Mouse (Mus musculus): ENCODE data around the gene Eif4b. TPM values are rescaled to one million over a fixed set of nuclear protein-coding genes. Genes with fewer than 3 reads are reported as not detected.

The Eif4b gene
- polyA plus RNA-seq, 2 experiments = 133 to 199 TPM

- Histone ChIP-seq H3K4me2 (replicated peaks; ENCODE audit: low read depth, low read length, severe bottlenecking) (no peak overlapping the region), H3K9ac (ENCODE audit: low read depth, low read length, severe bottlenecking) (no peak overlapping the region), H3K36me3 (ENCODE audit: control insufficient read depth, insufficient read depth, low read length) (no peaks in the 10 kb centered on the region), H3K27me3 (ENCODE audit: control insufficient read depth, insufficient read depth, low read length) (peaks cover 22% of the 10 kb centered on the region), H3K4me3 (replicated peaks; ENCODE audit: low read length) (no peak overlapping the region), H3K9me3 (ENCODE audit: control insufficient read depth, low read length) (no peaks in the 10 kb centered on the region), H3K4me1 (ENCODE audit: control insufficient read depth, insufficient read depth, low read length) (peaks cover 10% of the 10 kb centered on the region), H3K27ac (replicated peaks; ENCODE audit: low read depth, low read length) (no peak overlapping the region)
- 49% methylated on average over 23 of the region's 23 CpGs for WGBS
- ATAC-seq (ENCODE audit: low FRiP score, low read depth) = no peak; the same call in none of the 2 replicates
- DNase-seq (ENCODE audit: low spot score) = peak; percentile 44
- TF ChIP-seq POLR2A (IDR thresholded peaks at IDR 0.05; ENCODE audit: borderline replicate concordance, extremely low read depth, insufficient read depth, insufficient read length) = no peak
Measured at GRCm38 (mm10) chr15:102142914-102143912, 69.6 kb downstream of the Eif4b start.

GRCm38 (mm10) chr15:102144274-102144711 is 70.7 kb downstream of the Eif4b start, which contains the start of gene Igfbp6:
Gene Igfbp6, plus strand, starts transcription at chr15:102144362.
- Histone ChIP-seq H3K4me3 (replicated peaks; ENCODE audit: low read length) (peak within 1 kb of the TSS; percentile 29), H3K9ac (ENCODE audit: low read depth, low read length, severe bottlenecking) (peak within 1 kb of the TSS; percentile 40), H3K36me3 (ENCODE audit: control insufficient read depth, insufficient read depth, low read length) (no peaks in the 10 kb centered on the region), H3K27ac (replicated peaks; ENCODE audit: low read depth, low read length) (no peak within 1 kb of the TSS), H3K4me1 (ENCODE audit: control insufficient read depth, insufficient read depth, low read length) (peaks cover 10% of the 10 kb centered on the region), H3K27me3 (ENCODE audit: control insufficient read depth, insufficient read depth, low read length) (peaks cover 22% of the 10 kb centered on the region), H3K4me2 (replicated peaks; ENCODE audit: low read depth, low read length, severe bottlenecking) (peak within 1 kb of the TSS; percentile 45), H3K9me3 (ENCODE audit: control insufficient read depth, low read length) (no peaks in the 10 kb centered on the region)
- WGBS = 4% methylated on average over 22 of the region's 22 CpGs
- DNase-seq (ENCODE audit: low spot score) (peak; percentile 18), ATAC-seq (ENCODE audit: low FRiP score, low read depth) (no peak)
- TF ChIP-seq POLR2A (IDR thresholded peaks at IDR 0.05; ENCODE audit: borderline replicate concordance, extremely low read depth, insufficient read depth, insufficient read length) = no peak

GRCm38 (mm10) chr15:102144726-102145125 is 71.2 kb downstream of the Eif4b start:
- no peak overlapping the region for H3K27ac ChIP-seq (replicated peaks; ENCODE audit: low read depth, low read length)
- H3K9me3 ChIP-seq (ENCODE audit: control insufficient read depth, low read length) = no peaks in the 10 kb centered on the region
- H3K36me3 ChIP-seq (ENCODE audit: control insufficient read depth, insufficient read depth, low read length) = no peaks in the 10 kb centered on the region
- H3K27me3 ChIP-seq (ENCODE audit: control insufficient read depth, insufficient read depth, low read length) = peaks cover 22% of the 10 kb centered on the region
- DNase-seq (ENCODE audit: low spot score) (no peak), ATAC-seq (ENCODE audit: low FRiP score, low read depth) (no peak)
- peak overlapping the region; percentile 29 for H3K4me3 ChIP-seq (replicated peaks; ENCODE audit: low read length)
- peak overlapping the region; percentile 40 for H3K9ac ChIP-seq (ENCODE audit: low read depth, low read length, severe bottlenecking)
- H3K4me2 ChIP-seq (replicated peaks; ENCODE audit: low read depth, low read length, severe bottlenecking) = peak overlapping the region; percentile 45
- TF ChIP-seq POLR2A (IDR thresholded peaks at IDR 0.05; ENCODE audit: borderline replicate concordance, extremely low read depth, insufficient read depth, insufficient read length) = no peak
- 20% methylated on average over 19 of the region's 19 CpGs for WGBS
- peaks cover 10% of the 10 kb centered on the region for H3K4me1 ChIP-seq (ENCODE audit: control insufficient read depth, insufficient read depth, low read length)

GRCm38 (mm10) chr15:102145330-102145729 is 71.8 kb downstream of the Eif4b start:
- Histone ChIP-seq H3K9me3 (ENCODE audit: control insufficient read depth, low read length) (no peaks in the 10 kb centered on the region), H3K4me2 (replicated peaks; ENCODE audit: low read depth, low read length, severe bottlenecking) (no peak overlapping the region), H3K27me3 (ENCODE audit: control insufficient read depth, insufficient read depth, low read length) (peaks cover 22% of the 10 kb centered on the region), H3K27ac (replicated peaks; ENCODE audit: low read depth, low read length) (no peak overlapping the region), H3K4me1 (ENCODE audit: control insufficient read depth, insufficient read depth, low read length) (peaks cover 11% of the 10 kb centered on the region), H3K9ac (ENCODE audit: low read depth, low read length, severe bottlenecking) (no peak overlapping the region), H3K4me3 (replicated peaks; ENCODE audit: low read length) (no peak overlapping the region), H3K36me3 (ENCODE audit: control insufficient read depth, insufficient read depth, low read length) (no peaks in the 10 kb centered on the region)
- 88% methylated on average over 10 of the region's 10 CpGs for WGBS
- ATAC-seq (ENCODE audit: low FRiP score, low read depth) = no peak
- no peak for TF ChIP-seq POLR2A (IDR thresholded peaks at IDR 0.05; ENCODE audit: borderline replicate concordance, extremely low read depth, insufficient read depth, insufficient read length)
- no peak for DNase-seq (ENCODE audit: low spot score)

GRCm38 (mm10) chr15:102146089-102146488 is 72.5 kb downstream of the Eif4b start:
- Histone ChIP-seq H3K27ac (replicated peaks; ENCODE audit: low read depth, low read length) (no peak overlapping the region), H3K36me3 (ENCODE audit: control insufficient read depth, insufficient read depth, low read length) (no peaks in the 10 kb centered on the region), H3K4me2 (replicated peaks; ENCODE audit: low read depth, low read length, severe bottlenecking) (no peak overlapping the region), H3K9me3 (ENCODE audit: control insufficient read depth, low read length) (no peaks in the 10 kb centered on the region), H3K4me3 (replicated peaks; ENCODE audit: low read length) (no peak overlapping the region), H3K4me1 (ENCODE audit: control insufficient read depth, insufficient read depth, low read length) (peaks cover 15% of the 10 kb centered on the region), H3K27me3 (ENCODE audit: control insufficient read depth, insufficient read depth, low read length) (peaks cover 22% of the 10 kb centered on the region), H3K9ac (ENCODE audit: low read depth, low read length, severe bottlenecking) (no peak overlapping the region)
- no peak for TF ChIP-seq POLR2A (IDR thresholded peaks at IDR 0.05; ENCODE audit: borderline replicate concordance, extremely low read depth, insufficient read depth, insufficient read length)
- ATAC-seq (ENCODE audit: low FRiP score, low read depth) (no peak), DNase-seq (ENCODE audit: low spot score) (no peak)
- WGBS = 83% methylated on average over 5 of the region's 5 CpGs

Other genes with a start within 250 kb of the Eif4b start
- gene Krt1, start 223.0 kb upstream of the Eif4b start, polyA plus RNA-seq (2012; rRNA removed) = 149 and 235 TPM in 2 replicates
- gene Krt1, start 223.0 kb upstream of the Eif4b start, polyA plus RNA-seq (2014; fragmentation: Nextera tagmentation; extraction: Ambion mirVana) = 167 and 206 TPM in 2 replicates
- 10.0 and 19.9 TPM in 2 replicates for gene Krt77, start 204.1 kb upstream of the Eif4b start, polyA plus RNA-seq (2012; rRNA removed)
- 16.4 and 32.8 TPM in 2 replicates for gene Krt77, start 204.1 kb upstream of the Eif4b start, polyA plus RNA-seq (2014; fragmentation: Nextera tagmentation; extraction: Ambion mirVana)
- gene Krt76, start 180.9 kb upstream of the Eif4b start, polyA plus RNA-seq (2012; rRNA removed) = not detected in 2 replicates
- gene Krt76, start 180.9 kb upstream of the Eif4b start, polyA plus RNA-seq (2014; fragmentation: Nextera tagmentation; extraction: Ambion mirVana) = 0.08 TPM in 1 of 2 replicates, not detected in the other
- gene Krt4, start 149.0 kb upstream of the Eif4b start, polyA plus RNA-seq (2012; rRNA removed) = 27.0 and 51.0 TPM in 2 replicates
- gene Krt4, start 149.0 kb upstream of the Eif4b start, polyA plus RNA-seq (2014; fragmentation: Nextera tagmentation; extraction: Ambion mirVana) = 180 and 268 TPM in 2 replicates
- gene Krt79, start 133.4 kb upstream of the Eif4b start, polyA plus RNA-seq (2012; rRNA removed) = 0.18 and 0.23 TPM in 2 replicates
- 0.29 and 0.51 TPM in 2 replicates for gene Krt79, start 133.4 kb upstream of the Eif4b start, polyA plus RNA-seq (2014; fragmentation: Nextera tagmentation; extraction: Ambion mirVana)
- 0.04 and 0.09 TPM in 2 replicates for gene Krt78, start 119.5 kb upstream of the Eif4b start, polyA plus RNA-seq (2012; rRNA removed)
- gene Krt78, start 119.5 kb upstream of the Eif4b start, polyA plus RNA-seq (2014; fragmentation: Nextera tagmentation; extraction: Ambion mirVana) = 0.08 and 0.22 TPM in 2 replicates
- gene Krt8, start 69.3 kb upstream of the Eif4b start, polyA plus RNA-seq (2012; rRNA removed) = 3.7 and 7.9 TPM in 2 replicates
- 13.2 and 19.8 TPM in 2 replicates for gene Krt8, start 69.3 kb upstream of the Eif4b start, polyA plus RNA-seq (2014; fragmentation: Nextera tagmentation; extraction: Ambion mirVana)
- gene Krt18, start 45.6 kb upstream of the Eif4b start, polyA plus RNA-seq (2012; rRNA removed) = 5.9 and 7.6 TPM in 2 replicates
- gene Krt18, start 45.6 kb upstream of the Eif4b start, polyA plus RNA-seq (2014; fragmentation: Nextera tagmentation; extraction: Ambion mirVana) = 16.4 and 22.3 TPM in 2 replicates
- 114 and 134 TPM in 2 replicates for gene Tns2, start 26.6 kb downstream of the Eif4b start, polyA plus RNA-seq (2012; rRNA removed)
- 62.5 and 66.3 TPM in 2 replicates for gene Tns2, start 26.6 kb downstream of the Eif4b start, polyA plus RNA-seq (2014; fragmentation: Nextera tagmentation; extraction: Ambion mirVana)
- 37.4 and 39.8 TPM in 2 replicates for gene Spryd3, start 62.5 kb downstream of the Eif4b start, polyA plus RNA-seq (2012; rRNA removed)
- gene Spryd3, start 62.5 kb downstream of the Eif4b start, polyA plus RNA-seq (2014; fragmentation: Nextera tagmentation; extraction: Ambion mirVana) = 18.7 and 18.9 TPM in 2 replicates
- 6.2 and 8.1 TPM in 2 replicates for gene Igfbp6, start 70.6 kb downstream of the Eif4b start, polyA plus RNA-seq (2012; rRNA removed)
- 11.7 and 11.9 TPM in 2 replicates for gene Igfbp6, start 70.6 kb downstream of the Eif4b start, polyA plus RNA-seq (2014; fragmentation: Nextera tagmentation; extraction: Ambion mirVana)
- gene Soat2, start 76.8 kb downstream of the Eif4b start, polyA plus RNA-seq (2012; rRNA removed) = 0.87 and 1.1 TPM in 2 replicates
- gene Soat2, start 76.8 kb downstream of the Eif4b start, polyA plus RNA-seq (2014; fragmentation: Nextera tagmentation; extraction: Ambion mirVana) = 0.48 and 0.76 TPM in 2 replicates
- gene Zfp740, start 129.5 kb downstream of the Eif4b start, polyA plus RNA-seq (2012; rRNA removed) = 89.4 and 96.0 TPM in 2 replicates
- gene Zfp740, start 129.5 kb downstream of the Eif4b start, polyA plus RNA-seq (2014; fragmentation: Nextera tagmentation; extraction: Ambion mirVana) = 53.8 and 64.0 TPM in 2 replicates
- 112 and 130 TPM in 2 replicates for gene Csad, start 131.0 kb downstream of the Eif4b start, polyA plus RNA-seq (2012; rRNA removed)
- gene Csad, start 131.0 kb downstream of the Eif4b start, polyA plus RNA-seq (2014; fragmentation: Nextera tagmentation; extraction: Ambion mirVana) = 66.1 and 75.3 TPM in 2 replicates
- 2.7 and 3.0 TPM in 2 replicates for gene Itgb7, start 158.2 kb downstream of the Eif4b start, polyA plus RNA-seq (2012; rRNA removed)
- 4.2 and 6.5 TPM in 2 replicates for gene Itgb7, start 158.2 kb downstream of the Eif4b start, polyA plus RNA-seq (2014; fragmentation: Nextera tagmentation; extraction: Ambion mirVana)
- 135 and 175 TPM in 2 replicates for gene Rarg, start 183.7 kb downstream of the Eif4b start, polyA plus RNA-seq (2012; rRNA removed)
- gene Rarg, start 183.7 kb downstream of the Eif4b start, polyA plus RNA-seq (2014; fragmentation: Nextera tagmentation; extraction: Ambion mirVana) = 115 and 140 TPM in 2 replicates
- 3.1 and 3.8 TPM in 2 replicates for gene Gm9918, start 196.8 kb downstream of the Eif4b start, polyA plus RNA-seq (2012; rRNA removed)
- 0.93 and 1.0 TPM in 2 replicates for gene Gm9918, start 196.8 kb downstream of the Eif4b start, polyA plus RNA-seq (2014; fragmentation: Nextera tagmentation; extraction: Ambion mirVana)
- gene Mfsd5, start 205.7 kb downstream of the Eif4b start, polyA plus RNA-seq (2012; rRNA removed) = 55.6 and 76.8 TPM in 2 replicates
- gene Mfsd5, start 205.7 kb downstream of the Eif4b start, polyA plus RNA-seq (2014; fragmentation: Nextera tagmentation; extraction: Ambion mirVana) = 77.7 and 82.1 TPM in 2 replicates
- 37.2 and 40.0 TPM in 2 replicates for gene Espl1, start 222.5 kb downstream of the Eif4b start, polyA plus RNA-seq (2012; rRNA removed)
- gene Espl1, start 222.5 kb downstream of the Eif4b start, polyA plus RNA-seq (2014; fragmentation: Nextera tagmentation; extraction: Ambion mirVana) = 27.2 and 27.3 TPM in 2 replicates